Mouse (Mus musculus) neural tube, embryonic 14.5 days (tissue): ENCODE data around the gene Tmem206. TPM values are rescaled to one million over a fixed set of nuclear protein-coding genes. Genes with fewer than 3 reads are reported as not detected.
A peak's percentile ranks its signal among the peaks of the same experiment; 100 is the strongest.

Experiments used
- ATAC-seq: fragments of 200-750 bp; cut with Nextera tagmentation; 2 replicates; pipeline ENCODE4 v1.8.0; 2017; ENCODE audit warnings: low read depth, mild to moderate bottlenecking, moderate TSS enrichment, moderate library complexity
- H3K27ac ChIP-seq: fragments of 300-500 bp; sonication (generic); 2 replicates; pipeline ENCODE4 v1.5.1; 2014; ENCODE audit warnings: low read depth, mild to moderate bottlenecking, control low read depth, low read length, moderate library complexity, mixed read lengths
- H3K27me3 ChIP-seq: fragments of 300-500 bp; sonication (generic); 2 replicates; pipeline ENCODE4 v1.6.1; 2014; ENCODE audit warnings: low read length; ENCODE audit not compliant: control insufficient read depth, insufficient read depth
- H3K36me3 ChIP-seq: fragments of 300-500 bp; sonication (generic); 2 replicates; pipeline ENCODE4 v1.6.1; 2014; ENCODE audit warnings: low read length, mixed read lengths; ENCODE audit not compliant: control insufficient read depth, insufficient read depth
- H3K4me1 ChIP-seq: fragments of 300-500 bp; sonication (generic); 2 replicates; pipeline ENCODE4 v1.6.1; 2014; ENCODE audit warnings: low read length; ENCODE audit not compliant: control insufficient read depth, insufficient read depth
- H3K4me2 ChIP-seq: fragments of 300-500 bp; sonication (generic); 2 replicates; pipeline ENCODE4 v1.6.1; 2014; ENCODE audit warnings: mild to moderate bottlenecking, low read depth, low read length, control low read depth
- H3K4me3 ChIP-seq: fragments of 300-500 bp; sonication (generic); 2 replicates; pipeline ENCODE4 v1.5.1; 2014; ENCODE audit warnings: low read depth, low read length, control low read depth, mixed read lengths
- H3K9ac ChIP-seq: fragments of 300-500 bp; sonication (generic); replicated peaks from 2 replicates; pipeline ENCODE4 v1.6.1; 2014; ENCODE audit warnings: low read depth, mild to moderate bottlenecking, control low read depth, low read length, mixed read lengths
- H3K9me3 ChIP-seq: fragments of 300-500 bp; sonication (generic); 2 replicates; pipeline ENCODE4 v1.6.1; 2016; ENCODE audit warnings: low read length; ENCODE audit not compliant: control insufficient read depth
- WGBS: fragments of 180-500 bp; shearing (Covaris S2); extraction: QIAGEN DNeasy Blood & Tissue Kit; methylation state at CpG from one replicate; pipeline ENCODE4 v1.1.7; 2014; 5-methylcytosine and 5-hydroxymethylcytosine counted together
- polyA plus RNA-seq: library from polyadenylated mRNA; unstranded; fragments of >200 nt; fragmentation: Nextera tagmentation; extraction: Ambion mirVana; gene quantifications from 2 replicates; pipeline ENCODE4 v1.2.1, GENCODE M21; 2014

Tmem206 gene
- 36.5 and 37.9 TPM in 2 replicates for polyA plus RNA-seq

- peak; percentile 96 for ATAC-seq
- Histone ChIP-seq H3K27me3 (no peaks in the 10 kb centered on the region), H3K4me3 (peak within 1 kb of the TSS; percentile 81), H3K4me2 (peak within 1 kb of the TSS; percentile 84), H3K9ac (peak within 1 kb of the TSS; percentile 92), H3K9me3 (no peaks in the 10 kb centered on the region), H3K36me3 (no peaks in the 10 kb centered on the region), H3K4me1 (peaks cover 20% of the 10 kb centered on the region), H3K27ac (peak within 1 kb of the TSS; percentile 88)
- WGBS = under 1% methylated on average over 42 of the region's 42 CpGs
Observed at GRCm38 (mm10) chr1:191325726-191326232, at the start of gene Tmem206. Tmem206 (plus strand) TSS chr1:191325912.

- Histone ChIP-seq H3K27me3 (no peaks in the 10 kb centered on the region), H3K9me3 (no peaks in the 10 kb centered on the region), H3K4me2 (no peak overlapping the region), H3K9ac (no peak overlapping the region), H3K4me3 (no peak overlapping the region), H3K27ac (no peak overlapping the region), H3K4me1 (no peaks in the 10 kb centered on the region), H3K36me3 (no peaks in the 10 kb centered on the region)
- ATAC-seq = no peak
- 92% methylated on average over 7 of the region's 7 CpGs for WGBS
Observed at GRCm38 (mm10) chr1:191276181-191276580, 49.5 kb upstream of the Tmem206 start.

DNA sequence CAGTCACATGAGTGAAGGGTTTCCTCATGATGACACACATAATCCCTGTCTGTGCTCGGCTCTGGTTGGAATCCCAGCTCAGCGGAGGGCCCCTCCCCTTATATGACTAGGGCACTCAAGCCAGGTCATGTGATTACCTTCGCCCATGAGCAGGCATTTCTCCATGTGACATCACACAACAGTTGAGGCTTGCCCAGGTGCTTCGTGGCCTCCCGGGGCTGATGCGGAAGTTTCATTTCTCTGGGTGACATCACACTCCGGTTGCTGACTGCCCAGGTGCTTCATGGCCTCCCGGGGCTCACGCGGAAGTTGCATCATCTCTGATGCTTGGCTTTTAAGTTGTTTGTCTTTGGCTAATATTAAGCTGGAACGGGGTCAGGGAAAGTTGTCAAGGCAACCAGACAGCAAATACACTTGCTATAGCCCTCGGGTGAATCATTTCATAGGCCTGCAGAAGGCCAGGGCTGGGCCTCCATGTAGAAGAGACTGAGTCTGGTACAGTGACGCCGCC, 48.1 kb upstream of the Tmem206 start:
- Histone ChIP-seq H3K9me3 (no peaks in the 10 kb centered on the region), H3K27ac (no peak overlapping the region), H3K27me3 (no peaks in the 10 kb centered on the region), H3K4me2 (no peak overlapping the region), H3K9ac (no peak overlapping the region), H3K4me3 (no peak overlapping the region), H3K4me1 (no peaks in the 10 kb centered on the region), H3K36me3 (no peaks in the 10 kb centered on the region)
- no peak for ATAC-seq
- 81% methylated on average over 14 of the region's 14 CpGs for WGBS

- Histone ChIP-seq H3K4me1 (no peaks in the 10 kb centered on the region), H3K4me3 (no peak overlapping the region), H3K36me3 (no peaks in the 10 kb centered on the region), H3K9ac (no peak overlapping the region), H3K27ac (no peak overlapping the region), H3K4me2 (no peak overlapping the region), H3K9me3 (no peaks in the 10 kb centered on the region), H3K27me3 (no peaks in the 10 kb centered on the region)
- no peak for ATAC-seq
- WGBS = 85% methylated on average over 4 of the region's 4 CpGs
Observed at GRCm38 (mm10) chr1:191278324-191278723, 47.4 kb upstream of the Tmem206 start.

DNA sequence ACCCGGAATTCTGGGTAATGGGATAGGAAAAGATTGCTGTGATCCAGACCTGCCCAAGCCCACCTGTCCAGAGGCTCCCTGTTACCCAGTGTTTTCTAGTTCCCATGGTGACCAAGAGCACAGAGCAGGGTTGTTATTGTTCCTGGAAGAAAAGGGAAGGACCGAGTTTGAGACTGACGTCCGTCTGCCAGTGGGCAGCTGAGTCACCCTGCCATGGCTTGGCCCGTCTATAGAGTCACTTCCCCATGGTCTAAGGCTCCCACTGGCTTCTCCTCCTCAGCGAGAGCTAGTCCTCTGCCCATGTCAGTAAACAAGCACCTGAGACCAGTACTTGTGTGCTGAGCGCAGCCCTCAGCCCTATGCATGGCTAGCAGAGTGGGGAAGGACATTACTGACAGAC, 44.5 kb upstream of the Tmem206 start:
- no peak overlapping the region for H3K9ac ChIP-seq
- H3K36me3 ChIP-seq = no peaks in the 10 kb centered on the region
- no peaks in the 10 kb centered on the region for H3K4me1 ChIP-seq
- 72% methylated on average over 7 of the region's 7 CpGs for WGBS
- no peak for ATAC-seq
- H3K9me3 ChIP-seq = no peaks in the 10 kb centered on the region
- no peaks in the 10 kb centered on the region for H3K27me3 ChIP-seq
- no peak overlapping the region for H3K4me3 ChIP-seq
- no peak overlapping the region for H3K4me2 ChIP-seq
- H3K27ac ChIP-seq = no peak overlapping the region

- WGBS = 94% methylated on average over 1 of the region's 1 CpGs
Observed at GRCm38 (mm10) chr1:191282319-191282718, 43.4 kb upstream of the Tmem206 start.

GRCm38 (mm10) chr1:191283110-191284040, 42.3 kb upstream of the Tmem206 start:
- H3K4me3 ChIP-seq = no peak overlapping the region
- H3K4me2 ChIP-seq = no peak overlapping the region
- no peaks in the 10 kb centered on the region for H3K36me3 ChIP-seq
- no peak overlapping the region for H3K27ac ChIP-seq
- no peak for ATAC-seq
- no peak overlapping the region for H3K9ac ChIP-seq
- WGBS = 82% methylated on average over 13 of the region's 13 CpGs
- no peaks in the 10 kb centered on the region for H3K9me3 ChIP-seq
- H3K27me3 ChIP-seq = no peaks in the 10 kb centered on the region
- no peaks in the 10 kb centered on the region for H3K4me1 ChIP-seq

More at GRCm38 (mm10) chr1:191282319-191282718, 43.4 kb upstream of the Tmem206 start:
- Histone ChIP-seq H3K9me3 (no peaks in the 10 kb centered on the region), H3K36me3 (no peaks in the 10 kb centered on the region), H3K4me2 (no peak overlapping the region), H3K27ac (no peak overlapping the region), H3K4me1 (no peaks in the 10 kb centered on the region), H3K27me3 (no peaks in the 10 kb centered on the region), H3K9ac (no peak overlapping the region), H3K4me3 (no peak overlapping the region)
- ATAC-seq = no peak

DNA sequence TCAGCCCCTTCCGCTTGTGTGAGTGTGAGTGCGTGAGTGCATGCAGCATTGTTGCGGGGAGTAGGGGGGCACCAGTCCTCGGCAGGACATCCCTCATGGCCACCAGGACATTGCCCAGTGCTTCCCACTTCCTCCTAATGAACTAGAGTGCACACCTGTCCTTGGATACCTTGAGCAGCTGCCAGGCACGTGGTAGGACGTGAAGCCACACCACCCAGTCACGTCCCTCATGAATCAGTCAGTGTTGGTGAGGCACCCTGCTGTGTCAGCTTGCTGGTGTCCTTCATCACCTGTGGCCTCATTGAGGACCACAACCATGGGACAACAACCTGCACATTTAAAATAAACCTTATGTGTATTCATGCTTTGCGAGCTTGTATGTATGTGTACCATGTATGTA, 41.2 kb upstream of the Tmem206 start:
- H3K4me2 ChIP-seq = no peak overlapping the region
- 87% methylated on average over 8 of the region's 8 CpGs for WGBS

GRCm38 (mm10) chr1:191288762-191289161, 37.0 kb upstream of the Tmem206 start:
- Histone ChIP-seq H3K27ac (no peak overlapping the region), H3K27me3 (no peaks in the 10 kb centered on the region), H3K4me3 (no peak overlapping the region), H3K4me2 (no peak overlapping the region), H3K9ac (no peak overlapping the region), H3K9me3 (no peaks in the 10 kb centered on the region), H3K4me1 (no peaks in the 10 kb centered on the region), H3K36me3 (no peaks in the 10 kb centered on the region)
- ATAC-seq = no peak
- WGBS = 35% methylated on average over 8 of the region's 8 CpGs

More for the DNA sequence above, 41.2 kb upstream of the Tmem206 start:
- H3K27me3 ChIP-seq = no peaks in the 10 kb centered on the region
- no peaks in the 10 kb centered on the region for H3K36me3 ChIP-seq
- no peak overlapping the region for H3K9ac ChIP-seq
- no peak overlapping the region for H3K4me3 ChIP-seq
- no peaks in the 10 kb centered on the region for H3K4me1 ChIP-seq
- H3K9me3 ChIP-seq = no peaks in the 10 kb centered on the region
- no peak for ATAC-seq
- H3K27ac ChIP-seq = no peak overlapping the region
